Mouse (Mus musculus) ZHBTc4 (cell line): ENCODE results near the gene March6.
A peak's percentile ranks its signal among the peaks of the same experiment; 100 is the strongest.

Source experiments
- DNase-seq: peaks from one replicate; pipeline ENCODE4 v3.0.0-alpha.2; 2011; ENCODE audit warnings: low read depth, low spot score

Gene March6

GRCm38 (mm10) chr15:31511795-31512194 is 19.1 kb downstream of the March6 start:
- DNase-seq, result no peak

DNA sequence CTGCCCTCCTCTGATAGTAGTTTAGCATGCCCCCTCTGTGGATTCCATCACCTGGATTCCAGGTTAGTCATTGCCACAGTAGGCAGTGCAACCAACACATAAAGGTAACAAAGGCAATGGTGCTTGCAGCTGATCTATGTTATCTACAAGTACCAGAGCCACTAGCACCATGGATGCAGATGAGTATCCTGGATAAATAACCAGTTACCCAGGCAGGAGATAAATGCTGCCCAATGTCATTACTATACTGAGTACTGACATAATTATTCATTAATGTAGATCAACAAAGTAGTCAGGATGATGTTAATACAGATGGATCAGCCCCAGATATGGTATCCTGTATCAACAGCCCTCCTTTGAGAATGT is 19.5 kb downstream of the March6 start:
- DNase-seq, result no peak

- peak; percentile 42 for DNase-seq
Measured at GRCm38 (mm10) chr15:31510477-31511405, 20.1 kb downstream of the March6 start.

- no peak for DNase-seq
Measured at GRCm38 (mm10) chr15:31505082-31505481, 25.8 kb downstream of the March6 start.

DNA sequence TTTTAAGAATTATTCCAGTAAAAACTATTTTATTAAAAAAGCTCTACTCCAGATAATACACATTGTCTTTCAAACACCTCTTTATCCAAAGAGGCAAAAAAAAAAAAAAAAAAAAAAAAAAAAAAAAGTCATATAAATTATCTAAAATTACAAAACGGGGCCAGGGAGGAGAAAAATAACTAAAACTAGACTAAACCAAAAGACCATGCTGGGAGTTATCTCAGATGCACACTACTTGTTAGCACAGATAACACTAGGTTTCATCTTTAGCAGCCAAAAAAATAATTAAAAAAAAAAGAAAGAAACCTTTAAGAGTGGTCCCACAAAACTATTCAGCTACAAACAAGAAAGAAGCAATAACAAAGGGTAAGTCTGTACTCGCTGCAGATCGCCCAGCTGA is 27.4 kb downstream of the March6 start:
- no peak for DNase-seq

DNA sequence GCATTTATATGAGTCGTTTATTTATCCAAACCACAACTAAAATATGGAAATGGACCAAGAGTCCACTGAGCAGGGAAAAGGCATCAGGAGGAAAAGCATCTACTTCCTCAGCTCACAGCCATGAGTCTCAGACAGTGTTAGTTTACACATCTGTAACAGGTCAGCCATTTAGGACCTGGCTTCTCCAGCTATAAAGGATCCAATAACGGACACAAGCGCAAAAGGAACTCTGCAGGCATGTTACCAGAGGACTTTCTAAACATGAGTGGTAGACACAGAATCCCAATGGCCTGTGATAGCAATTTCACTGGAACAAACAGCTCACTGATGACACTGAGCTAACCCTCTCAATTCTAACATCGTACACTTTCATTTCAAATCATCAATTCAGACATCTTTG is 27.9 kb downstream of the March6 start:
- no peak for DNase-seq

- no peak for DNase-seq
Measured at GRCm38 (mm10) chr15:31502313-31502712, 28.5 kb downstream of the March6 start.

- DNase-seq, result no peak
Measured at GRCm38 (mm10) chr15:31494803-31495202, 36.0 kb downstream of the March6 start.

DNA sequence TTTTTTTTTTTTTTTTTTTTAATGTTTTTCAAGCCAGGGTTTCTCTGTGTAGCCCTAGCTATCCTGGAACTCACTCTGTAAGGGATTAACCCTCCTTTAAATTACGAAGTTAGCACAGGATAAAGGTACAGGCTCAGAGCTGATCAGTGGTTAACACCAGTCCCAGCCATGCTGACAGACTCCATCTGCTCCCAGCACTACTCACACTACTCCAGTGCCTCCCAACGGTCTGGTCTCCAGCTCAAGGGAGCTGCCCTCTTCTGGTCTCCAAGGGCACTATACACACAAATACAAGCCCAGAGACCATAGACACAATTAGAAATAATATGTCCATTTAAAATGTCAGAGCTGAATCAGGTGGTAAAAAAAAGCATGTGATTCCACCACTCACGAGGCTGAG is 36.5 kb downstream of the March6 start:
- DNase-seq, result no peak

DNA sequence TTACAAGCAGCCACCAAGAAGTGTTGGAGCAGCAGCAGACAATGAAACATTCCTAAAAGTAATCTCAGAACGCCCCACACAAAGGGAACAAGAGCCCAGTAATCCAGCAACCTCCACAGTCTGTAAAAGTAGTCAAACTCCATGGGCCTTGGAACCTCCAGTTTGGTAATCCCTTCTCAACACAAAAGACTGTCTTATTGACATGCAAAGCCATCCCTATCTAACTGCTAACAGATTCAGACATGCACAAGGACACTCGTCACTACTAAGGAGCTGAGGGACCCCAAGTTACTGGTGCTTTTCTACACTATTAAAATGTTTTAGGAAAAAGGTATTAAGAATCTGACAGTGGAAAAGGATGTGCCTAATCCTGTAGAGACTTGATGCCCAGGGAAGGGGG is 43.4 kb downstream of the March6 start:
- peak; percentile 5 for DNase-seq

- no peak for DNase-seq
Measured at GRCm38 (mm10) chr15:31476678-31477077, 54.2 kb downstream of the March6 start.

GRCm38 (mm10) chr15:31472645-31473574 is 57.9 kb downstream of the March6 start:
- no peak for DNase-seq

DNA sequence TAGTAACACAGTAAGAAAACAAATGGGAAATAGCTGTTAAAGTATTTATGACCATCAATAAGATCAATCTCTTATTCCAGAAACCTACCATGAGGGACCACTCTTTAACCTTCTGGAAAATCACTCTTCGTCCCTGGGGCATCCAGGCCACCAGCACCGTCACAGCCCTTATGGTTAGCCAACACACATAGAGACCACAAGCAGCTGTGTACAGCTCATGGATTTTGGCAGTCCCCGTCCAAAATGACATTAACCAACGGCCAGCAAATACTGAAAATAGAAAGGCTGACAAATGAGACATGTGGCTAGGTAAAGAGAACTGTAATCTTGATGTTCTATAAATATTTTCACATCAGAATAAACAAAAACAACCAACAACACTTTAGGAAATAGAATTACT is 59.3 kb downstream of the March6 start:
- DNase-seq, result no peak

DNA sequence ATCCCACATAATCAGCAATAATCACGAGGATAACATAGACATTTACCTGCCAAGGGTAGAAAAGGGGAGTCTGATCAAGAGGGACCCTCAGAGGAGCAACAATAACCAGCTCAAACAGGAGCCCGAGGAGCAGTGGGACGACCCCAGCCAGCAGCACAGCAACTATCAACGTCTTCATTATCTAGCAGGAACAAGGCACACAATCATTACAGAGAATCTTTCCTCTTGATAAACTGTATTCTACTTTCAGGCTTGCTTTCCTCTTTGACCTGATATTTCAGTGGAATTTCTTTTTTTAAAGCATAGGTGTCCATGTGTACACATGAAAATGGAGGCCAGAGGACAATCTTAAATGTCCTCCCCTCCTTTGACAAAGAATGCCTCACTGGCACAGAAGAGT is 61.4 kb downstream of the March6 start:
- no peak for DNase-seq

DNA sequence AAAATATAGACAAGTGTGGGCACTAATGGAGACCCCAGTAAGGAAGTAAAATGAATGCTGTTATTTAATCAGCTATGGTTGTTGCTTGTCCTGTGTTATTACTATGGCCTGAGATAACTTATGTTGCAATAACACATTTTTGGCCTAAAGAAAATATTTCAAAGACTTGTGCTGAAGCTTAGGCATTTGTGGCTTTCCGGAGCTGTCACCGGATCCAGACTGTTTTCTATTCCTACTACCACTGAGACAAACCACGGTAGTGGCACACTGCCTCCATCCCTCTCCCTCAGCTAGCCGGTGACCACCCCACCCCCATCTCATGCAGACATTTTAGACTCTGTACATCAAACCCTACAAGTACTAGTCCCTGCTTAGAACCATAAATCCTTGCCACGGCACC is 62.0 kb downstream of the March6 start:
- no peak for DNase-seq

DNA sequence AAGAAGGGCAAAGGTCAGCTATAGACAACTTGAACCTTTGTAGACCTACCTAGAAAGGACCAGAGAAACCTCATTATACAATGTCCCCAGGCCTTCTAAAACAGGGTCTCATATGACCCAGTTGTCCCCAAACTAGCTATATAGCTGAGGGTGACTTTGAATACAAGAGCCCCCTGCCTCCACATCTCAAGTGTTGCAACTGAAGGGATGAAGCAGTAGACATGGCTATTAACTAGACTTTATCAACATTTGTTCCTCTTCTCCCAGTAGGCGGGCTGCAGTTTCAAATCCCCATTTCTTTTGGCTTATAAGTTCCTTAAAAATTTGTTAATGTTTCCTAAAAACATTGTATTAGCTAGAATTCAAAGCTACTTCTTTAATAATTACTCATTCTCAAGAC is 64.1 kb downstream of the March6 start:
- DNase-seq, result no peak

DNA sequence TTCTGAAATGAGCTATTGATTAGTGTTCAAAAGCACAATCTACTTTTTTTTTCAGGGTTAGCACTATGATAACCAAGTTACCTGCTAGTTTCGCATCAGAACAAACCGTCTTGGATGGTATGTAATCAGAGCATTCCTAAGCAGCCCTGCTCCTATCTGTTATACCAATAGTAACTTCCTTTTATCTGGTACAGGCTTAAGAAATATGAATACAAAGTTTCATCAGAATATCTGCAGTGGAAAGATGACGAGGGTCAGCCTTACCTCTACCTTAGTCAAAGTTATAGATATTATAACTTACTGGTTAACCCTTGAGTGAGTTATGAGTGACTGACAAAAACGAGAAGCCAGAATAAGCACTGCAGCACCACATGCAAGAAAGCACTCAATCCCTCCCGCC is 64.6 kb downstream of the March6 start:
- no peak for DNase-seq

DNA sequence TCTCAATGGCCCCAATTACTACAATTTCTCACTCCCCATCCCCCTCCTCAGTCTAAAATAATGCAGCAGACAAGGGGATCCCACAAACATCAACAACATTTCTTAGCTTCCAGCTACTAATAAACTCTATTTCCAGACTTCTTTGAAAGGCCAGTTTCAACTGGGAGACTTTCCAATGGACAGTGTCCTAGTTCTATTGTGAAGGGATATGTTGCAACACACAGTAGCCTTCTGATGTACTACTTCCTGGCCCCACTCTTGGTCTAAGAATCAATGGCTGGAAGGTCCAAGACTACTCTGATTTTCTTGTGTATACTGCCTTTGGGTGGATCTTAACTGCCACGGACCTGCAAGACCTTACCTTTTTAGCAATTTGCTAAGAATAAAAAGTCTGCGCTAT is 65.0 kb downstream of the March6 start:
- no peak for DNase-seq

- DNase-seq, result no peak
Measured at GRCm38 (mm10) chr15:31460571-31460970, 70.3 kb downstream of the March6 start.

DNA sequence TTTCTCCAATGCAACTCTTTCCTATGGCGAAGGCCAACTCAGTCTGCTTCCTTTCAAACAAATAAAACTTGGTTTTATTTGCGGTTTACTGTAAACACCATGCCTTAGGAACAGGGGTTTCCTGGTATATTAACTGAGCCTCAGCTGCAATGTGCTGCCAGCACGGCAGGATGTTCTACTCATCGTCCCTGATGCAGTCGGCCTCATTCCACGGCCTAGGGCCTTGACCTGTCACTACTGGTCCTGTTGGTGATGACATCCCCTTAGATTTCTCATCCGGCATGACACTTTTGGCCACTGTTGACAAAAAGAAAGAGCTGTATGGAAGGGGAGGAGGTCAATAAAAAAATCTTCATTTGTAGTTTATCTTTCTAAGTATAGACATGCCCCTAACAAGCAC is 72.8 kb downstream of the March6 start:
- DNase-seq, result no peak

- no peak for DNase-seq
Measured at GRCm38 (mm10) chr15:31456381-31456780, 74.5 kb downstream of the March6 start.

GRCm38 (mm10) chr15:31454861-31455295 is 76.0 kb downstream of the March6 start:
- DNase-seq, result no peak
